8 mouse cellular contexts compared by ENCODE assay signal in genomic region chr7:44552141-44552908, GRCm38 (mm10). TPM values are rescaled to one million over a fixed set of nuclear protein-coding genes. Genes with fewer than 3 reads are reported as not detected.
A peak's percentile ranks its signal among the peaks of the same experiment; 100 is the strongest.
DNase-seq lines count a peak whose midpoint lies in the region; TF ChIP-seq lines count a peak whose summit lies in the region.

No protein-coding gene starts in this region.

- TF ChIP-seq CTCF in ES-Bruce4 (IDR thresholded peaks at IDR 0.05; ENCODE audit: low read depth, low read length), result no peak

- H3K9ac ChIP-seq in ES-Bruce4 (ENCODE audit: low read depth, poor library complexity, severe bottlenecking), result peak overlapping the region; percentile 41

- no peaks in the 10 kb centered on the region for H3K9me3 ChIP-seq in heart, embryonic 10.5 days
- H3K9me3 ChIP-seq in ES-Bruce4 (replicated peaks; ENCODE audit: control insufficient read depth, insufficient read depth, low read length, poor library complexity, severe bottlenecking), result no peaks in the 10 kb centered on the region
- H3K9me3 ChIP-seq in hindbrain, embryonic 10.5 days, result no peaks in the 10 kb centered on the region
- no peaks in the 10 kb centered on the region for H3K9me3 ChIP-seq in midbrain, embryonic 10.5 days (replicated peaks)

- no peak for TF ChIP-seq EP300 in ES-Bruce4 (IDR thresholded peaks at IDR 0.05; ENCODE audit: insufficient read depth, low read depth, low read length)

- peaks cover 21% of the 10 kb centered on the region for H3K4me1 ChIP-seq in heart, embryonic 10.5 days
- H3K4me1 ChIP-seq in ES-Bruce4 (ENCODE audit: control insufficient read depth, insufficient read depth, low read length), result peaks cover 5% of the 10 kb centered on the region
- peaks cover 28% of the 10 kb centered on the region for H3K4me1 ChIP-seq in hindbrain, embryonic 10.5 days (replicated peaks)
- H3K4me1 ChIP-seq in midbrain, embryonic 10.5 days, result peaks cover 32% of the 10 kb centered on the region

- WGBS in heart, embryonic 10.5 days, result 85% methylated on average over 31 of the region's 31 CpGs
- 86% methylated on average over 31 of the region's 31 CpGs for WGBS in hindbrain, embryonic 10.5 days
- WGBS in midbrain, embryonic 10.5 days, result 87% methylated on average over 31 of the region's 31 CpGs

- 0 out of 2 replicates have a peak, but pooled peaks cover 8% of the 10 kb centered on the region for H3K27me3 ChIP-seq in heart, embryonic 10.5 days (ENCODE audit: insufficient read depth, poor library complexity, severe bottlenecking)
- H3K27me3 ChIP-seq in ES-Bruce4 (ENCODE audit: control insufficient read depth, insufficient read depth, low read length, poor library complexity, severe bottlenecking), result no peaks in the 10 kb centered on the region
- 0 out of 2 replicates have a peak, but pooled peaks cover 3% of the 10 kb centered on the region for H3K27me3 ChIP-seq in hindbrain, embryonic 10.5 days (ENCODE audit: insufficient read depth, poor library complexity, severe bottlenecking)
- no peaks in the 10 kb centered on the region for H3K27me3 ChIP-seq in midbrain, embryonic 10.5 days (ENCODE audit: low read depth, poor library complexity, severe bottlenecking)

- H3K27ac ChIP-seq in heart, embryonic 10.5 days, result no peak overlapping the region; the same call in 1 of the 2 replicates
- no peak overlapping the region for H3K27ac ChIP-seq in ES-Bruce4 (ENCODE audit: insufficient read depth, low read length)
- H3K27ac ChIP-seq in hindbrain, embryonic 10.5 days, result no peak overlapping the region
- H3K27ac ChIP-seq in midbrain, embryonic 10.5 days (replicated peaks), result no peak overlapping the region

- H3K36me3 ChIP-seq in heart, embryonic 10.5 days, result peaks cover 31% of the 10 kb centered on the region
- peaks cover 12% of the 10 kb centered on the region for H3K36me3 ChIP-seq in ES-Bruce4 (ENCODE audit: control insufficient read depth, insufficient read depth, low read length, poor library complexity, severe bottlenecking)
- peaks cover 33% of the 10 kb centered on the region for H3K36me3 ChIP-seq in hindbrain, embryonic 10.5 days
- peaks cover 34% of the 10 kb centered on the region for H3K36me3 ChIP-seq in midbrain, embryonic 10.5 days

- peak overlapping the region; percentile 94 for H3K4me3 ChIP-seq in heart, embryonic 10.5 days
- H3K4me3 ChIP-seq in ES-Bruce4 (ENCODE audit: low read depth, low read length), result peak overlapping the region; percentile 73
- peak overlapping the region; percentile 92 for H3K4me3 ChIP-seq in hindbrain, embryonic 10.5 days
- peak overlapping the region; percentile 79 for H3K4me3 ChIP-seq in midbrain, embryonic 10.5 days

- no peak for DNase-seq in heart, embryonic 10.5 days (ENCODE audit: low spot score)
- no peak for DNase-seq in heart, adult 18-20 months
- no peak for DNase-seq in hindbrain, embryonic 10.5 days (ENCODE audit: low spot score)
- DNase-seq in midbrain, embryonic 10.5 days (ENCODE audit: low spot score), result no peak
- no peak for DNase-seq in right cerebral cortex, adult 2 months (ENCODE audit: low spot score in 2 of 2)
- no peak for DNase-seq in gastrocnemius, postnatal 4 days (ENCODE audit: low spot score in 2 of 2)
- DNase-seq in frontal cortex, postnatal 36 days (ENCODE audit: low spot score in 2 of 2), result no peak

- TF ChIP-seq POLR2A in ES-Bruce4 (IDR thresholded peaks at IDR 0.05; ENCODE audit: insufficient read depth, low read length), result no peak

RNA-seq across cellular contexts. Expression of gene Nr1h2, which starts 1.4 kb away (rescaled TPM):
- 59.9 and 65.3 TPM in 2 replicates for polyA plus RNA-seq in heart, embryonic 10.5 days (2016; fragmentation: Nextera tagmentation; extraction: Ambion mirVana)
- total RNA-seq in heart, adult 18-20 months (2021), result 10 to 100 TPM; 43.9 to 47.3 TPM
- polyA plus RNA-seq in ES-Bruce4 (2011; ENCODE audit: insufficient read depth, insufficient read length, low read depth, missing spikeins), result 67.6 and 95.7 TPM in 2 replicates
- polyA plus RNA-seq in hindbrain, embryonic 10.5 days (2016; fragmentation: Nextera tagmentation; extraction: Ambion mirVana), result 83.2 and 94.9 TPM in 2 replicates
- 82.8 and 84.2 TPM in 2 replicates for polyA plus RNA-seq in midbrain, embryonic 10.5 days (2016; fragmentation: Nextera tagmentation; extraction: Ambion mirVana)
- 10 to 100 TPM; 38.3 to 45.3 TPM for total RNA-seq in gastrocnemius, postnatal 4 days (2021)

RNA-seq across cellular contexts. Expression of gene Pold1, which starts 3.7 kb away (rescaled TPM):
- 96.8 and 101 TPM in 2 replicates for polyA plus RNA-seq in heart, embryonic 10.5 days (2016; fragmentation: Nextera tagmentation; extraction: Ambion mirVana)
- 10 to 100 TPM; 12.6 to 16.2 TPM for total RNA-seq in heart, adult 18-20 months (2021)
- polyA plus RNA-seq in ES-Bruce4 (2011; ENCODE audit: insufficient read depth, insufficient read length, low read depth, missing spikeins), result 81.9 and 86.6 TPM in 2 replicates
- polyA plus RNA-seq in hindbrain, embryonic 10.5 days (2016; fragmentation: Nextera tagmentation; extraction: Ambion mirVana), result 133 and 161 TPM in 2 replicates
- 168 and 179 TPM in 2 replicates for polyA plus RNA-seq in midbrain, embryonic 10.5 days (2016; fragmentation: Nextera tagmentation; extraction: Ambion mirVana)
- total RNA-seq in gastrocnemius, postnatal 4 days (2021), result 10 to 100 TPM; 32.0 to 35.2 TPM

RNA-seq across cellular contexts. Expression of gene Napsa, which starts 19.9 kb away (rescaled TPM):
- polyA plus RNA-seq in heart, embryonic 10.5 days (2016; fragmentation: Nextera tagmentation; extraction: Ambion mirVana), result 0.64 TPM in 1 of 2 replicates, not detected in the other
- 1 to 10 TPM in 1 of 2 experiments, under 1 TPM in 1; 0.82 to 4.4 TPM for total RNA-seq in heart, adult 18-20 months (2021)
- polyA plus RNA-seq in ES-Bruce4 (2011; ENCODE audit: insufficient read depth, insufficient read length, low read depth, missing spikeins), result 0.97 and 1.1 TPM in 2 replicates
- 0.38 and 0.86 TPM in 2 replicates for polyA plus RNA-seq in hindbrain, embryonic 10.5 days (2016; fragmentation: Nextera tagmentation; extraction: Ambion mirVana)
- polyA plus RNA-seq in midbrain, embryonic 10.5 days (2016; fragmentation: Nextera tagmentation; extraction: Ambion mirVana), result 0.36 and 0.42 TPM in 2 replicates
- under 1 TPM; 0.65 to 0.81 TPM for total RNA-seq in gastrocnemius, postnatal 4 days (2021)

RNA-seq across cellular contexts. Expression of gene Spib, which starts 20.5 kb away (rescaled TPM):
- 0.12 and 0.15 TPM in 2 replicates for polyA plus RNA-seq in heart, embryonic 10.5 days (2016; fragmentation: Nextera tagmentation; extraction: Ambion mirVana)
- 1 to 10 TPM in 1 of 2 experiments, under 1 TPM in 1; 0.37 to 4.8 TPM for total RNA-seq in heart, adult 18-20 months (2021)
- 1.4 and 2.4 TPM in 2 replicates for polyA plus RNA-seq in ES-Bruce4 (2011; ENCODE audit: insufficient read depth, insufficient read length, low read depth, missing spikeins)
- 0.09 TPM in 1 of 2 replicates, not detected in the other for polyA plus RNA-seq in hindbrain, embryonic 10.5 days (2016; fragmentation: Nextera tagmentation; extraction: Ambion mirVana)
- polyA plus RNA-seq in midbrain, embryonic 10.5 days (2016; fragmentation: Nextera tagmentation; extraction: Ambion mirVana), result not detected in 2 replicates
- total RNA-seq in gastrocnemius, postnatal 4 days (2021), result under 1 TPM; 0.26 to 0.27 TPM

RNA-seq across cellular contexts. Expression of gene Mybpc2, which starts 27.9 kb away (rescaled TPM):
- 0.21 TPM in 2 replicates for polyA plus RNA-seq in heart, embryonic 10.5 days (2016; fragmentation: Nextera tagmentation; extraction: Ambion mirVana)
- 10 to 100 TPM; 10.2 to 10.8 TPM for total RNA-seq in heart, adult 18-20 months (2021)
- 2.3 and 2.5 TPM in 2 replicates for polyA plus RNA-seq in ES-Bruce4 (2011; ENCODE audit: insufficient read depth, insufficient read length, low read depth, missing spikeins)
- polyA plus RNA-seq in hindbrain, embryonic 10.5 days (2016; fragmentation: Nextera tagmentation; extraction: Ambion mirVana), result 0.10 and 0.12 TPM in 2 replicates
- polyA plus RNA-seq in midbrain, embryonic 10.5 days (2016; fragmentation: Nextera tagmentation; extraction: Ambion mirVana), result 0.05 and 0.20 TPM in 2 replicates
- total RNA-seq in gastrocnemius, postnatal 4 days (2021), result 100 to 1,000 TPM; 438 to 552 TPM
